Mouse (Mus musculus): ENCODE measurements at regions not wholly inside any gene's neighbourhood (a gene's known extent, or its start where the extent isn't known, plus 50 kb on each side); places are given as distances from the start of the nearest gene placed in this dataset.
"Not testable (repeated sequence)": the region's sequence is repeated elsewhere in the genome, so short reads cannot be mapped to it uniquely, and the experiment has no call there.

DNA sequence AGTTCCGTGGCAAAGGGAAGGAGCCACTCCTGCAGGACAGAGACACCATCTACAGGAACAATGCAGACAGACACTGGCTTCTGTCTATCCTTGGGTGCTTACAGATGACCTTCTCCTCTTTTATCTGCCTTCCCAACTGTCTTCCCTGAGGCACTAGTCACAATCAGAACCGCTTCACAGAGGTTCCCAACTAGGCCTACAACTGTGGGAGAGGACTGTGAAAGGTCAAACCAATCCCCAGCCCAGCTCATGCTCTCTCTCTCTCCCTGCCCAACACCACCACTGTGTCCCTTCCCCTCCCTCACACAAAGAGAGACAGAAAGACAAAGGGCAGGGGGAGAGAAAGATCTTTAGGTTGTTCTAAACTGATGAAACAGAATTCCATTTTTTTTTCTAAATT lies 61.3 kb downstream of the Tmem17 start:
- DNase-seq (ENCODE audit: low spot score in 2 of 2), result no peak

DNA sequence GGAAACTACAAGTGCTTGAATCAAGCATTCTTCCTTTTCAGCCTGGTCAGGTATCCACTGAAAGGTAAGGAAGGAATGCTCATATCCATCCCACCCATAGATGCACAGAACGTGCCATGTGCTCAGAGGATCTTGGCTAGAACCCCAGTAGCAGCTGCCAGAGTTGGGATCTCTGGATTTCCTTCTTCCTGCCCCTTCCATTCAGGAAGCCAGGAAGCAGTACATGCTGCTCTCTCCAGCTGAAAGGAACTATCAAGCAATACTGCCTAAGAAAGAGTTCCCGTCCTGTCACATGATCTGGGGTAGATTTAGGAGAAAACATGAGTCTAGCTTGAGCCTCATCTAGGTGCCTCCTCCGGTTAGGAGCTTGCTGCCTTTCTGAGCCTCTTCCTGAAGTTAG lies 61.9 kb downstream of the Tmem17 start:
- DNase-seq (ENCODE audit: low spot score in 2 of 2), result no peak

GRCm38 (mm10) chr11:22574506-22574905 lies 62.6 kb downstream of the Tmem17 start:
- no peak for DNase-seq (ENCODE audit: low spot score in 2 of 2)

DNA sequence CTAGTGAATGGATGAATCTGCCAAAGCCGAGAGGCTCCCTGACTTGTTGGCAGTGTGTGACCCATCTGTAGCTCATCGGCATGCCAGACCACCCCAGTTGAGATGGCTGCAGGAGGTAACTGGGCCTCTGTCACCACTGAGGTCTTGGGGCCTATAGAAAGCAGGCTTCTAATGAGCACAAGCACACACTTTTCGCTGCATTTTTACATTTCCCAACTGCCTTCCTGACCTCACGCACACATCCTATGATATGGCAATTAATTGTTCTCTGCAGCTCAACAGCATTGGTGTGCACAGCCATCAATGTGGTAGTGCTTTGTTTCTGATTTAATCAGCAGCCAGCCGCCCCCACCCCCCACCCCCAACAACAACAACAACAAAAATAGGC lies 72.2 kb downstream of the Tmem17 start:
- DNase-seq (ENCODE audit: low spot score in 2 of 2), result no peak

DNA sequence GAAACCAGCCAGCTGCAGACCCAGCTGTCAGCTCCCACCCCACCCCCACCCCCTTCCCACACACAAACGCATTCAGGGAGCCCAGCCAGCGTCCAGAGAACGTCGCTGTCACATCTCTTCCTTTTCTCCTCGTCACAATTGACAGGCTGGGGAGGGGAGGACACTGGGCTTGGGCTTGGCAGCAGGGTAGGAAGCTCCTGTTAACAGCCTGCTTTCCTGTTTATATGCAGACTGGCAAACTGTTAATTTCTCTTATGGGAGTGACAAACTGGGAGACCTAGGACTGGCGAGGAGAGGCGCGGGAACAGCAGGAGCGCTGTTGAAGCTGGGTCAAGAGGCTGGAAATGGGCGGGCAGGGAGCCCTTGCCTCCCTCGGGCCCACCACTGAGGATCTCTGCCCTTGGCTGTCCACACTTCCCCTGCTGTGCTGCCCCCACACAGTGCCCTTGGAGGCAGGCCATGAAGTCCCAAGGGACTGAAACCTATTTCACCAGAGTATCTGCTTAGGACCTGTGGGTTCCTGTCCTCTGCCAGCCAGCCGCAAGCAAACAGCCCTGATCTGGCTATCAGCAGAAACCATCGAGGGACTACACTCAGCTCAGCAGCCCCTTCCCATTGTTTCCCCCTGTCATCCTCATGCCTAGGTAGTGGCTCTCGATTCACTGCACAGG lies 72.7 kb downstream of the Tmem17 start:
- no peak for DNase-seq (ENCODE audit: low spot score in 2 of 2)

DNA sequence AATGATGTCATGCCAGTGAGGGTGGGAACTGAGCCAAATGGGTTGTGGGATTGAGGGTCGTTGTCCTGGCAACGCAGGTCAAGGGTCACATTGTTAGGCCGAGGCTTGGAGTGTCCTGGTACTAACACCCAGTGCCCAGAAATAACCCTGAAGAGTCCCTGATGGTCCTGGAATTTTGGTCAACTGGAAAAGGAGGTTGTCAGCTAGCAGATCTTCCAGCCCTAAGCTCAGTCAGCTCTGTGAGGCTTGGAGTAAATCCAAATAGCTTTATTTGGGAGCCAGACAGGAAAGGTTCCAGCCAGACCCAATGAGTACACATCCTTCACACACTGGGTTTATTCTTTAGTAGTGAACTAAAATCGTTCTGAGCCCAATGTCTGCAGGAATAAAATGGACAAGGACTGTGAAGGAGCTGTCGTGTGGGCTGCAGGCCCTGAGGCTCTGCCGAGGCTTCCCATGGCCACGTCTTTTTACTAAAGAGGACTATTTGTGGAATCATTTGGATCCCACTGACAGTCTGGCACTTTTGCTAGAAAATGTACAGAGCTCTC lies 75.9 kb downstream of the Tmem17 start:
- peak; percentile 42 to 52 for DNase-seq (ENCODE audit: low spot score in 2 of 2)

DNA sequence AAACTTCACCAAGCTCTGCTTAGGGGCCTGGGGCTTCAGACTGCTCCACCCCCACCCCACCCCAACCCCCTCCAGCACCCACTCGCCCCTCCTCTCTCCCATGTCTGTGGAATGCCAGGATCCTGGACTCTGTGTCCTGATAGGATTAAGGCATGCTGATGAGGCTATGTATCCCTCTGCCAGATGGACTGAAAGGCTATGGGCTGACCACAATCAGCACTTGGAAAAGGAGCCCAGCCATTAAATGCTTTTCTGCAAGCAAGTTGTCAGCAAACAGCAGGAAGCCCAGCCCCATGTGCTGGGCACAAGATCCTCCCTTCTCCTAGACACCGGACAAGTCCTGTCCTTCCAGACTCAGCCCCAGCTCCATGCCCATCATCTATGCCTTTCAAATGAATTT lies 76.7 kb downstream of the Tmem17 start:
- DNase-seq (ENCODE audit: low spot score in 2 of 2), result no peak

GRCm38 (mm10) chr11:22589901-22590300 lies 78.0 kb downstream of the Tmem17 start:
- DNase-seq (ENCODE audit: low spot score in 2 of 2), result no peak

GRCm38 (mm10) chr11:22591050-22591449 lies 79.2 kb downstream of the Tmem17 start:
- DNase-seq (ENCODE audit: low spot score in 2 of 2), result not testable (repeated sequence)

- DNase-seq (ENCODE audit: low spot score in 2 of 2), result no peak
Measured at GRCm38 (mm10) chr11:22592706-22593105, 80.8 kb downstream of the Tmem17 start.

DNA sequence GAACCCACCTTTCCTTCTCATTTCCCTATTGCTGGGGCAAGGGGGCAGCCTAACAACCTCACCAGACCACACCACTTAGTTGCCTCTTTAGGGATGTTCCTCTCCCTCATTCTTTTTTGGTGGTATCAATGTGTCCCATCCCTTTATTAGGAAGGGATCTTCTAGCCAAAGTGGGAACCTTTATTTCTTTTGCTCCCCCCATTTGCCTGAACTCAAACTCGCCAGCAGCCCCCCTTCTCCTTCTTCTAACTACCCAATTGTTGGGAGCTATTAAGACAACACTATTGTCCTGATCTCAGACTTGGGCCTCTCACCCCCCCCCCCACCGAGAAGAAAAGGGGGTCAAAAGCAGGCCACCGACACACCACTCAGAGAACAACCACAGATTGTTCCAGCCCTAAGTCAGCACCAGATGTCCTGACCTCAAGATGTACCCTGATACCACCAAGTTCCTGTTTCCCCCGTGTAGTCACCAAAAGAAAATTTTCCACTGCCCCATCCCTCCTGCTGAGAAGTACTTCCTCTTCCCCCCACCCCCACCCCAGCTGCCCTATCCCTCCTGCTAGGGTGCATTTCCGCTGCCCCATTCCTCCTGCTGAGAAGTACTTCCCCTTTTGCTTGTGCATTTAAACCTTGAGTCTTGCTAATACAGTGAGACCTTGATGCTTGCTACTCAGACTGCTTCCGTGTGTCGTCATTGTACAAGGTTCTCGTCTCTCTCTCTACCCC lies 84.4 kb downstream of the Tmem17 start:
- no peak for DNase-seq (ENCODE audit: low spot score in 2 of 2)

DNA sequence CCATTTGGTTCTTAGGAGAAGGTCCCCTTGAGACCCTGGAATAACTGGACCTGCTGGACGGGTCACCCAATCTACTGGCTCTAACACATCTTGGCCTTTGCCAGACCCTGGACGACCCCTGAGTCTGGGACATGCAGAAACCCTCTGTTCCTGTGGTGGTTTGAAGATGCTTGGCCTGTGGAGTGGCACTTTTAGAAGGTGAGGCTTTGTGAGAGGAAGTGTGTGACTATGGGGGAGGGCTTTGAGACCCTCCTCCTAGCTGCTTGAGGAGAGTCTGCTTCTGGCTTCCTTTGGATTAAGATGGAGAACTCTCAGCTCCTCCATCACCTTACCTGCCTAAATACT lies 84.9 kb downstream of the Tmem17 start:
- DNase-seq (ENCODE audit: low spot score in 2 of 2), result no peak

DNA sequence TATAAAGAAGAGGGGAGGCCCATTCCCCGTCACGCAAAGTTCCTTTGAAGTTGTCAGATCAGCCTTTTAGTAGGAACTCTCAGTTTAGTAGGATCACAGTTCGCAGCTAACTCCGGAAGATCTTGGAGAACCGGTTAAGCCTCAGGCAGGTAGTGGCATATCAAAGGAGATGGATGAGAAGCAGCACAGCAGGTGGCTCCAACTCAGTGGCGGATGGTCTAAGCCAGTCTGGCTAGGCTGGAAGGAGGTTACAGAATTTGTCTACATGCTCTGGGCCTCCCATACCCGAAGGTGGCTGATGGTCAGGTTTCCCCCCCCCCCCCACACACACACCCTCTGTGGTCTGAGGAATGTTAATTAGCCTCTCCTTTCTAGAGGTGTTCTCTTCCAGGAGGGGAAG lies 88.5 kb downstream of the Tmem17 start:
- no peak for DNase-seq (ENCODE audit: low spot score in 2 of 2)

- no peak for DNase-seq (ENCODE audit: low spot score in 2 of 2)
Measured at GRCm38 (mm10) chr11:22601977-22602376, 90.1 kb downstream of the Tmem17 start.

DNA sequence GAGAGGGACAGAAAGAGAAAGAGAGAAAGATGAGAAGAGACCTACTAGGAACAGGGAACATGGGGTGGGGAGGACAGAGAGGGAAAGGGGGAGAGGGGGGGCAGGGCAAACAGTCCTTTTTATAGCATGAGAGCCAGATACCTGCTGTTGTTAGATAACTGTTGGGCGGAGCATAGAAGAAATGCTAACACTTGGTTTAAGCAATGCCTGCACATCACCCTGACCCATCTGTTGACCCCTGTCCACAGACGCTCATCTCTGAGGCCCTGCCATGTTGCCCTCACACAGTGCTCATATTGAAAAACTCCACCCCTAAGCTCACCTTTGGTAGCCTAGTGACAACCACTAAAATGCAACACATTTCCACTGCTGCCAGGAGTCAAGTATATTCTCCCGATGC lies 90.7 kb downstream of the Tmem17 start:
- DNase-seq (ENCODE audit: low spot score in 2 of 2), result no peak

- DNase-seq (ENCODE audit: low spot score in 2 of 2), result no peak
Measured at GRCm38 (mm10) chr11:22603397-22603796, 91.5 kb downstream of the Tmem17 start.

GRCm38 (mm10) chr11:22606380-22606779 lies 94.5 kb downstream of the Tmem17 start:
- no peak for DNase-seq (ENCODE audit: low spot score in 2 of 2)

DNA sequence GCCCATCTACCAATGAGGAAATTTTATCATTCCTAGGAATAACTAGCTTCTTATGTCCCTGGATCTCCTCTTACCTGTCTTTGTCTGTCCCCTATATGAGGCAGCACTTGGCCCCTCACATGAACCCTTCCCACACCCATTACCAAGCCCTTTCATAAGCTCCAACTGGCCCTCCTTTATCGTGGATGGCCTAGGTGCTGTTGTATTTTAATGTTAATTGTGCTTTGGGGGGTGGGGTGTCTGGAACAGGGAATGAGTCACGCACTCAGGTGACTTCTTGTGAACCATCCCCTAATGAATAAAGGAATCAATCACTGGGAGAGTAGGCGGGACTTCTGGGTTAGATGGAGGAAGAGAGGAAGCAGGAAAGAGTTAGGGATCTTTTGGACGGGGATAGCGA lies 95.8 kb downstream of the Tmem17 start:
- DNase-seq (ENCODE audit: low spot score in 2 of 2), result no peak

GRCm38 (mm10) chr11:22608945-22609344 lies 97.1 kb downstream of the Tmem17 start:
- no peak for DNase-seq (ENCODE audit: low spot score in 2 of 2)

DNA sequence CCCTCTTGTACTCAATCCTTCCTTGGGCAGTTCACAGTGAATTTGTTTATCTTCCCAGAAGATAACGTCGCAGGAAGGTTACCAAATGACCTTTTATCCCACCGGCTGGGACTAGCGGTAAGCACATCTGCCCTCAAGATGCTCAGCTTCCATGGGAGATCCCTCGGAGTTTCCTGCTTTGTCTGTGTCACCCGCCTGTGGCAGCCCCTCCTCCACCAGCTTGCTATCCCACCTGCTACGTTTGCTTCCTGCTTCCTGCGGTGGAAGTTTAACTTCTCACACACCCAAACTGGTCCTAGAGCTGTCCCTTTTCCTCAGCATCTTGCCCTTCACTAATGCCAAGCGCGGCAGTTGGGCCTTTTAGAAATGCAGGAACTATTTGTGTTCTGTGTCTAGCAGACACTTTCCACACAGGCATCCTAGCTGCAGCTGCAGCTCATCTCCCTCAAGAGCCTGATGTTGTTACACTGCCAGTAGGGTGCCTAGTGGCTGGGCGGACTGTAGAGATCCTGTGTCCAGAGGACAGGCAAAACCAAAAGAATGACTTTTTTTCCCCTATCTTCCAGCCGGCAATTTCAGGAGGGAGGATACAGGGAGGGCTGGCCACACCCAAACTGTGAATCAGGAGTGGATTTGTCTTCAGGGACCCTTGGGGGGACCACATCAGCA lies 98.7 kb downstream of the Tmem17 start:
- DNase-seq (ENCODE audit: low spot score in 2 of 2), result no peak

DNA sequence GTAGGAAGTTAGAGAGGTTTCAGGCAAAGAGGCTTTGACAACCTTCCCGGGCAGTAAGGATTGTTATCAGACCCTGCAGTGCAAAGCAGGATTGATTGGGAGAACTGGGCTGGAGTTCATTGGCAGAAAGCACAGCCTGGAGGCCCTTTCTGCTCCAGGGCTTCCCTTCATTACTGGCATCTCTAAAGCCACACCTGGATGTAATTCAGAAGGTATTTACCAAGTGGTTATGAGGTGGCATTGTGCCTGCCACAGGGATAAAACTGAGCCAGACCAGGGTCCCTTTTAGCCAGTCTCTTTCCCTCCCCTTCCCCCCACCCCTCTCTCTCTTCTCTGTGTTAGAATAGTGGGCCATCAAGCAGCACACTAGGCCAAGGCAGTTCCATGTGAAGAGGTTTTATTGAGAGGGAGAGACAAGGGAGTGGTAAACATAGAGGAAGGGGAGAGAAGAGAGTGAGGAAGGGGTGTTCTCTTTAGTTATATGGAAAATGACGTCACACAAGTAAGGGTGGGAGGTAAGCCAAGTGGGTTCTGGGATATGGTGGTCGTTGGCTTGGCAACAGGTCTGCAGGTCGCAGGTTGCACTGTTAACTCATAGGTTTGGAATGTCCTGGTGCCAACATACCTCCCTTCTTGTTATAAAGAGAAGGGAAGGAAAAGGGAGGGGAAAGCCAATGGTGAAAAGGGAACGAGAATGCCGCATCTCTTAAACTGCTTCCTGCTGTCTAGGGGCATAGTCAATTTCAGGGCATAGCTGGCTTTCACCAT lies 99.4 kb downstream of the Tmem17 start:
- DNase-seq (ENCODE audit: low spot score in 2 of 2), result no peak

GRCm38 (mm10) chr11:22613500-22613899 lies 101.6 kb downstream of the Tmem17 start:
- DNase-seq (ENCODE audit: low spot score in 2 of 2), result no peak

Measured in left cerebral cortex, adult 9 months (tissue).